Mouse (Mus musculus) spleen, postnatal 36 days (tissue): ENCODE measurements around the gene Btbd11.

ENCODE experiments used
- DNase-seq, 2 experiments: peaks; one replicate each; pipeline ENCODE4 v3.0.0; 2022; ENCODE audit warnings: low spot score in 2 of 2, mixed read lengths in 1 of 2

Btbd11 gene

GRCm38 (mm10) chr10:85386605-85387218, at the start of gene Btbd11:
TSS of gene Btbd11 (plus strand) at chr10:85386814.
- DNase-seq: peak; percentile 70

DNA sequence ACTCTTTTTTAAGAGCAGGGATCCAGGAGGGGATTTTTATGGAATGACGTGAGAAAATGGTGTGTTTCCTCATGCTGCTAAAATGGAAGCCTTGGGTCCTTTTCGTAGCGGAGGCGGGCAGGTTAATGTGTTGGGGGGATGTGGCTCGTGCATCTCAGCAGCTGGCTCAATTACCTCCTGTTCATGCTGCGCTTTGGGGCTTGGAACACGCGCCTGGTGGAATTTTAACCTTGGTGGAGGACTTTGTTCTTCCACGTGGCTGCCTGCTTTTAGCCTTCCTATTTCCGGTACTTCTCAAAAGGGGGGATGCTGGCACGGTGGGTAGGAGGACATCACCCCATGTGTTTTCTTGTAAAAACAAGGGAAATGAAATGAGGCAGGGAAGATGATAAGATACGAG, 47.9 kb upstream of the Btbd11 start:
- DNase-seq: no peak

DNA sequence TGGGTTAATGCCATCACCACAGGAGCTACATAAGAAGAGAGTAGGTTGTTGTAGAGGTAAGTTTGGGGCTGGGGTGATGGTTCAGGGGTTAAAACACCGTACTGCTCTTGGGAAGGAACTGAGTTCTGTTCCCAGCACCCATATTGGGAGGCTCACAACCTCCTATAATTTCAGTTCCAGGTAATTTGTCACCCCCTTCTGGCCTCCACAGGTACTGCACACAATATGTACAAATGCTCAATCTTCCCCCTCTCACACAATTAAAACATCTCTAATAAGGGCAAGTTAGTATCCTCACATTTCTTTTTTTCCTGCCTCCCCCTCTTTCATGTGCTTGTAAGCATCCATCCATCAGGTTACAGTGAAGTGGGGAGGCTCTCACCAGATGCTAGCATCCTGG, 44.7 kb upstream of the Btbd11 start:
- no peak for DNase-seq

DNA sequence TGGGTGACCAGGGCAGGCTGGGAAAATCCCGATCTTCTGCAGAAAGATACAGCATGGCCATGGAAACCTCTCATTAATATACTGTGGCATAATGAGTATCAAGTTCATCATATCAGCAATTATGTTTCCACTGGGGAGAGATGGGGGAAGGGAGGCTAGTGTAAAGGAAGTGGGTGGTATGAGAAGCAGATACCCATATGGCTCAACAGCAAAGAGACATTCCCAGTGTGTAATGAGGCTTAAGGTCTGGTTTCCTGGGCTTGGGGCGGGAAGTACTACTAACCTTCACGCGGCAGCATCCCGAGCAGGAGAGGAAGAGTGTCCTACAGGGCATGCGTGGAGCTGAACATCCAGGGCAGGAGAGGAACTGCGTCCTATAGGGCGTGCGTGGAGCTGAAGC, 39.4 kb upstream of the Btbd11 start:
- DNase-seq: no peak

DNA sequence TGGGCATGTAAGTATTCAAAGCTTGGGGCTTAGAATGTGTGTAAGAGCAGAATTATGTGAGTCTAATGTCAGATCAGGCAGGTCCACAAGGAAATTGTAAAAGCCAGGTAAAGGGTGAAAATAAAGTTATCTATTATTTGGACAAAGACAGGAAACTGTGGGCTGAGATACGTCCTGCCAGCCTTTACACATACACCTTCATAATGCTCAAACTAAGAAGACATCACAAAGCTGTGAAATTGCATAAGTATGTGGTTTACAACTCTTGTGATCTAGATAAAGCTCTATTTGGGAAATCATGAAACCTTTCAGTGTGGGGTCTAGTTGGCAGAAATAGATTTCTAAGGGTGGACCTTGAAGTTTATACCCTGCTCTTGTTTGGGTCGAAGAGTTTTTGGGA, 34.1 kb upstream of the Btbd11 start:
- DNase-seq: no peak

DNA sequence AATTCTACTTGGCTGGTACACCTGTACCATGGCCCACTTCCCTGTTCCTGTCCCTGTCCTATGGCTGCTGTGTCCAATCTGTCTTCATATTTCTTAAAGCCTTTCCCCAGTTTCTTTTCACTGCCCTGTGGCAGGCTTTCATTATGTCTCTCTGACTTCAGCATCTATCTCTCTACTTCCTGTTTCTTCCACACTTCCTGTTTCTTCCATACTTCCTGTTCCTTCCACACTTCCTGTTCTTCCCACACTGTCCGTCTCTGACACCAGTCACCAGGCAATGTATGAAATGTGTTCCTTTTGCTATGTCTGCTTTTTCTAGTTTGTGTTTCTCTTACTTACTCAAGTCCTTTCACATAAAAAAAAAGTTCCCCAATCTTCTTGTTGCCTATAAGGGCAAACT, 32.3 kb upstream of the Btbd11 start:
- no peak for DNase-seq

DNA sequence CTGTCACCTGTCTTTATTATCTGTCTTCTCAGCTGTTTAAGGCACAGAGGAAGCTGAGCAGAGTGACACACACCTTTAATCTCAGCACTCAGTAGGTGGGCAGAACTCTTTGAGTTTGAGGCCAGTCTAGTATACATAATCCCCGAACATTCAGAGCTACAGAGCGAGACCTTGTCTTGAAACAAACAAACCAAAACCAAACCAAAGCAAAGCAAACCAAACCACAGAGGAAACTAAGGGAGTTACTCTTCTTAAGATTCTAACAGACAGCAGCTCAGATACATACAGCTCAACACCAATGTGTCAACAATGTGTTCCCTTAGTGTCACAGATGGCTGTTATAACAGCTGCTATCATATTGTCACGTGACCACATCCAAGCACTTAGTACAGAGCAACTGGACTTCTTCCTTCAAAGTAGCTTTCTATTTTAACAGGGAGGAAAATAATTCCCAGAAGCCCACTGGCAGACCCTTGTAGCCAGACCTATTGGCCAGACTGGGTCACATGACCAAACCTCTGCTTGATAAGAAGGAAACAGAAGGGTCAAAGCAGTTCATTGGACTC, 27.0 kb upstream of the Btbd11 start:
- DNase-seq: no peak

GRCm38 (mm10) chr10:85362766-85363442, 23.7 kb upstream of the Btbd11 start:
- no peak for DNase-seq

DNA sequence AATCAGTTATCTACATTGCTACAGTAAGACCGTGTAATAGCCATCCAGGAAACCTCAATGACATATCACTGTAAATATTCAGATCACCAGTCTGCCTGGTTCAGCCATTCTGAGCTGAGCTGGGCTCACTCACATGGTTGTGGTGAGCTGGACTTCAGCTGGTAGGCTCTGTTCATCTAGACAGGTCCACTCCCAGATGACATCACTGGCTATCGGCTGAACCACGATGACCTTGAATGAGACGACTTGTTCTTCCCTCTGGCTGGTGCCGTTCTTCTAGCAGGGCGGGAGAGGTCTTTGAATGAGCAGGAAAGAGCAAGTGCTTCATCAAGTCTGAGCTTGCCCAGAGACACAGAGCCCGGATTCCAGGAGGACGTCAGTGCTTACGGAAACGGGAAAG, 19.7 kb upstream of the Btbd11 start:
- DNase-seq: no peak

DNA sequence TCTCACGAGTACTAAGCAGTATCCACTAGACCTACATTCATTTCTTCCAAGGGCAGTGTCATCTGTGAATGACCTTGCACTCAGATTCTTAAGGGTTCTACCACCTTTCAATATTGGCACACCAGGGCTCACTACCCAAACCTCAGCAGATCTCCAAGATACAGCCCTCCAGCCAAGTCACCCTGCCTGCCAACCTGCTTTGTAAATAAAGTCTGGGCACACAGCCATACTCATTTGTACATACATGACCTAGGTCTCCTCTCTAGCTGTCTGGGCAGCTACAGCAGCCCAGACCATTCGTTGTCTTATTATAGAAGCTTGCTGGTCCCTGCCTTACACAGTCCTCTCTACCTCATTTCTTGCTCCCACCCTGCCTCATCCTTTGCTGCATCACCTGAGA, 15.3 kb upstream of the Btbd11 start:
- no peak for DNase-seq

DNA sequence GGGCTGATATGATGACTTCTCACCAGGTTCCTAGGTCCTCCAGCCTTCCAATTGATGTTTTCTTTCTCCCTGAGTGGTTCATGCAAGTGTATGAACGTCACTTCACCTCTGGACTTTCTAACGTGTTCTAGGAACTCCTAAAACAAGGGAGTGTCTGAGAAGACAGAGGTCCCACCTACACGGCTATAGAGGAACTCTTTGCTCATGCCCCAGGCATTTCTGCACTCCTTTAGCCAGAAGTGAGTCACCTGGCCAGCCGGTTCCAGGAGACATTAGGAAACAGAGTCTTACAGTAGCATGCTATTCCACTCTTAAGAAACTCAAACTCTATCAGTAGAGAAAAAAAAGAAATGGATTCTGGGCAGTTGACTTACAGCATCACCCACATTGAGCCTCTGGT, 14.5 kb upstream of the Btbd11 start:
- DNase-seq: no peak

GRCm38 (mm10) chr10:85378972-85379371, 7.6 kb upstream of the Btbd11 start:
- DNase-seq: no peak

GRCm38 (mm10) chr10:85382981-85383380, 3.6 kb upstream of the Btbd11 start:
- no peak for DNase-seq

GRCm38 (mm10) chr10:85387219-85388070, 831 bp downstream of the Btbd11 start:
- peak in 1 of 2 experiments; percentile 2 for DNase-seq

DNA sequence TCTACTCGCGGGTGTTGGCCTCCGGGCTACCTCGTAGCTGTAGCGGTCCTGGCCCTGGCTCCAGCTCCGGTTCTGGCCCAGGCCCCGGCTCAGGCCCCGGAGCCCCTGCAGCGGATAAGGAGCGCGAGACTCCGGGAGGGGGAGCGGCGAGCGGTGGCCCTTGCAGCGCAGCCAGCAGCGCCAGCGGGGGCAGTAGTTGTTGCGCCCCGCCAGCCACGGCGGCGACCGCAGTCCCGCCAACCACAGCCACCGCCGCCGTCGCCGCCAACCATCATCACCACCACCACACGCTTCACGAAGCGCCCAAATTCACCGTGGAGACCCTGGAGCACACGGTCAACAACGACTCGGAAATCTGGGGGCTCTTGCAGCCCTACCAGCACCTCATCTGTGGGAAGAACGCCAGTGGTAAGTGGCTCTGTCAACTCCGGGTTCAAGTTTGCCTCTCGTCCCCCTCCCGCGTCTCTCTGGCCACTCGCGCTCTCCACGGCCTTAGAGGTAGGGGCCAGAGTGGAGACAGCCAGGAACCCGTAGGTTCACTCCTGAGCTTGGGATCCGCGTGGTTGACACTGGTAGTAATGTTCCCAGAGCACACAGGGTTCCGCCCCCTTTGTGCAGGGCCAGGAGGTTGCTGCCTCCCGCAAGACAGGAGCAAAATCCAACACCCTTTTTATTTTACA, 1.6 kb downstream of the Btbd11 start:
- DNase-seq: no peak

- DNase-seq: peak; percentile 22 to 30
Observed at GRCm38 (mm10) chr10:85388751-85389115, 2.1 kb downstream of the Btbd11 start.

DNA sequence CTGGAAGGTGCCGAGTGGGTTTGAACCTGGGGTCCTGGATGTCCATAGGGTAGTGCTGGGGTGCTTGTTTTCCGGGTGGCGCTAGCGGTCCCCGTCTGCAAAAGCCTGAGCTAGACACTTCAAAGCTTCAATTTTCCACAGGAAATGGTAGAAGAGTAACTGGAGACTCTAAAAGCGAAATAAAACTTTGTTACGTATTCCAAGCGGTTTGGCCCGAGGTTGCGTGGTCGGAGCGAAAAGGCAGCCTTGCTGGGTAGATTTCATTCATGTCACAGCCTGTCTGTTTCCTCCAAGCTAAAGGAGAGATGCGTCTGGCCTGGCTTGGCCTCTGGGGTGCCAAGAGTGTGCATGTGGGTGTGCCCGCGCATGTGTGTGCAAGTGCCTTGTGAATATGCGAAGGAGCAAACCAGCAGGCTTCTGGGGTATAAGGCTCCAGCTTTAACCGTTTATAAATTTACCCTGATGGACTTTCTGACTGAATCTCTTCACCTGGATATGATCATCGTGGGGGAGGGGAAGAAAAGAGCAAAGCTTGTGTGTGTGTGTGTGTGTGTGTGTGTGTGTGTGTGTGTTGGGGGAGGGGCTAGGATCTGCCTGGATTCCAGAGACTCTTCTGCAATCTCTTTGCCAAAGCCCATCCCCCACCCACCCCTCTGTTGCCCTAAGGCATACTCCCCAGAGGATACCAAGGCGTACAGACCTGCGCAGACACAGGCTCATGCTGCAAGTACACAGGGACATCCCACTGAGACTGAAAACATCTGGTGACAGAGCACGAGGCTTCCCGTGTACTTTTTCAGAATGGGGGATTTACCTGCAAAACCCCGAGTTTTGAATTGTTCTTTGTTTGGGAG, 2.9 kb downstream of the Btbd11 start:
- no peak for DNase-seq

DNA sequence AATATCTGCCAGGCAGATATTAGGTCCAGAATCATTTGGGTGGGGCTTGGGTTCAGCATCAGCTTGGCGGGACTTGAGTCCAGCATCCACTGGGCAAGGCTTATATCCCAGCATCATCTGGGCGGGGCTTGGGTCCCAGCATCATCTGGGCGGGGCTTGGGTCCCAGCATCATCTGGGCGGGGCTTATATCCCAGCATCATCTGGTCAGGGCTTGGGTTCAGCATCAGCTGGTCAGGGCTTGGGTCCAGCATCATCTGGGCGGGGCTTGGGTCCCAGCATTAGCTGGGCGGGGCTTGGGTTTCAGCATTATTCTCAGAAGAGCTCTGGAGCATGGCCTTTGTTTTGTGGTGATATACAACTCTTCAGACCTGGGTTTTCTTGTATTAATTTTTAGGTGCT, 6.4 kb downstream of the Btbd11 start:
- no peak for DNase-seq

DNA sequence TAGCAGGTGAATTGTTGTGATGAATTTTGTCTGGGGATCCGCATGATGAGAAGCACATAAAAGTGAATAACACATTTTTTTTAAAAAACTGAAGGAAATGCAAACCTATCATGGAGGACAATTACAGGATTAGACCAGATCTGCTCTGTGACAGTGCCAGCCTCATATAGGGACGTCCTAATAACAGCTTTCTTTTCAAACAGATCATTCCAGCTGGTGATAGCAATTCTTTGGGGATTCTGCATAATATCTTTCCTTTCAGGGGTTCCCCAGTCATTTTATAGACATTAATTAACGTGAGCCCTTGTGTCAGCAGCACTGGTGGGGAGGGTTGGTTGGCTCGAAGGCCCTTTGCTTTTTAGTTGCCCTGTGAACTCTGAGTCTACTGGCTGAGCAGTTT, 7.9 kb downstream of the Btbd11 start:
- no peak for DNase-seq

- peak; percentile 12 to 29 for DNase-seq
Observed at GRCm38 (mm10) chr10:85411120-85411519, 24.5 kb downstream of the Btbd11 start.
